Mouse (Mus musculus) liver, embryonic 13.5 days (tissue): ENCODE data around the gene Gm16485. TPM values are rescaled to one million over a fixed set of nuclear protein-coding genes. Genes with fewer than 3 reads are reported as not detected.

Experiments
- polyA plus RNA-seq: library from polyadenylated mRNA; unstranded; fragments of >200 nt; fragmentation: Nextera tagmentation; extraction: Ambion mirVana; gene quantifications from 2 replicates; pipeline ENCODE4 v1.2.1, GENCODE M21; 2015

The Gm16485 gene
- polyA plus RNA-seq, 1 experiment from 2014 or later, result not detected

Other genes starting within 250 kb of the Gm16485 start
- not detected in 2 replicates for gene Pgr, start 72.0 kb upstream of the Gm16485 start, polyA plus RNA-seq